Mouse (Mus musculus): ENCODE results near the gene Cdh18.

DNA sequence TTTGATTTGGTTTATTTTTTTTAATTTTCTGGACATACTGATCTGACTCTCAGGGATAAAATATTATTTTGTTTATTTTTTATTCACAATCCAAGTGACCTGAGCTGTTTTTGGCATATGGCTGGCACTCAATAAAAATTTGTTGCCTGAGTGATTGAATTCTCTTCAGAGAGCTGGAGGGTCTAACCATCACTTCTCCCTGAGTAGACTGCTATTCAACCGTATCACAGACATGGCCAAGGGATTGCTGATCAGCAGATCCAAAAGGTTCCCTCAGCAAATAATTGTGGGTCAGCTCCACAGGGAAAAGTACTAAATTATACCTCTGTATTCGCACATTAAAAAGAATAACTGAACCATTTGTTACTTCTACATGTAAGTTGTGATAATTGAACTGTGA lies 969.3 kb downstream of the Cdh18 start:
- TF ChIP-seq GATA1 (IDR thresholded peaks at IDR 0.05; ENCODE audit: low read length), result no peak
- no peak for TF ChIP-seq TAL1 (IDR thresholded peaks at IDR 0.05; ENCODE audit: low read length)
